In genomic region chr11:107413251-107413655, GRCm38 (mm10) we compare ENCODE assay signal across 7 mouse cellular contexts. TPM values are rescaled to one million over a fixed set of nuclear protein-coding genes. Genes with fewer than 3 reads are reported as not detected.
DNase-seq lines count a peak whose midpoint lies in the region; ATAC-seq and TF ChIP-seq lines count a peak whose summit lies in the region.

No protein-coding gene starts in this region.

- intact Hi-C loops in left cerebral cortex, postnatal 10 days (cut with DNase I) = no loop called here

- H3K9me3 ChIP-seq in ES-E14 (ENCODE audit: control insufficient read depth, insufficient read depth, low read depth, low read length) = no peaks in the 10 kb centered on the region
- no peaks in the 10 kb centered on the region for H3K9me3 ChIP-seq in embryonic facial prominence, embryonic 13.5 days
- H3K9me3 ChIP-seq in hindbrain, embryonic 10.5 days = no peaks in the 10 kb centered on the region
- no peaks in the 10 kb centered on the region for H3K9me3 ChIP-seq in midbrain, embryonic 16.5 days (replicated peaks; ENCODE audit: control insufficient read depth, low read length, poor library complexity, severe bottlenecking)

- H3K36me3 ChIP-seq in ES-E14 (ENCODE audit: control insufficient read depth, insufficient read depth, low read length, poor library complexity, severe bottlenecking) = no peaks in the 10 kb centered on the region
- no peaks in the 10 kb centered on the region for H3K36me3 ChIP-seq in embryonic facial prominence, embryonic 13.5 days
- H3K36me3 ChIP-seq in hindbrain, embryonic 10.5 days = no peaks in the 10 kb centered on the region
- no peaks in the 10 kb centered on the region for H3K36me3 ChIP-seq in midbrain, embryonic 16.5 days (ENCODE audit: control insufficient read depth, insufficient read depth, low read length)

- H3K27ac ChIP-seq in ES-E14 (ENCODE audit: insufficient read depth, low read depth, low read length, poor library complexity, severe bottlenecking) = peak overlapping the region; percentile 91; the same call in 1 of the 2 replicates
- H3K27ac ChIP-seq in embryonic facial prominence, embryonic 13.5 days = peak overlapping the region; percentile 35
- H3K27ac ChIP-seq in hindbrain, embryonic 10.5 days = peak overlapping the region; percentile 79
- peak overlapping the region; percentile 65 for H3K27ac ChIP-seq in midbrain, embryonic 16.5 days (ENCODE audit: low read length)

- WGBS in embryonic facial prominence, embryonic 13.5 days = under 1% methylated on average over 14 of the region's 14 CpGs
- WGBS in hindbrain, embryonic 10.5 days = 1% methylated on average over 14 of the region's 14 CpGs
- WGBS in midbrain, embryonic 16.5 days = under 1% methylated on average over 14 of the region's 14 CpGs

- H3K9ac ChIP-seq in ES-E14 (ENCODE audit: insufficient read depth, low read depth, low read length, poor library complexity, severe bottlenecking) = peak overlapping the region; percentile 71; the same call in 1 of the 2 replicates
- H3K9ac ChIP-seq in embryonic facial prominence, embryonic 13.5 days = 0 out of 2 replicates have a peak overlapping the region, but pooled peaks have one; percentile 17
- peak overlapping the region; percentile 59; the same call in 1 of the 2 replicates for H3K9ac ChIP-seq in midbrain, embryonic 16.5 days (ENCODE audit: low read depth, low read length)

- H3K27me3 ChIP-seq in embryonic facial prominence, embryonic 13.5 days = no peaks in the 10 kb centered on the region
- H3K27me3 ChIP-seq in hindbrain, embryonic 10.5 days (ENCODE audit: insufficient read depth, poor library complexity, severe bottlenecking) = no peaks in the 10 kb centered on the region
- no peaks in the 10 kb centered on the region for H3K27me3 ChIP-seq in midbrain, embryonic 16.5 days (ENCODE audit: control insufficient read depth, insufficient read depth, low read depth, low read length)

- in situ Hi-C loops in ES-E14 (cut with MboI; ENCODE audit: low sequenced_read_pairs in 2 of 2, unreplicated experiment in 2 of 2) = no loop called here

- peak; percentile 67; the same call in 1 of the 2 replicates for ATAC-seq in embryonic facial prominence, embryonic 13.5 days (ENCODE audit: insufficient number of reproducible peaks, insufficient read depth, low FRiP score, low TSS enrichment, low read depth)
- ATAC-seq in midbrain, embryonic 16.5 days = peak; percentile 78; the same call in 1 of the 2 replicates

- peak; percentile 77 for DNase-seq in ES-E14 (ENCODE audit: low read depth, low spot score)
- DNase-seq in Muller cell, postnatal 12 days (ENCODE audit: inconsistent ontology term) = peak; percentile 81
- DNase-seq in hindbrain, embryonic 10.5 days (ENCODE audit: low spot score) = peak; percentile 71
- DNase-seq in left cerebral cortex, postnatal 10 days (ENCODE audit: extremely low spot score in 1 of 2, low spot score in 2 of 2) = peak; percentile 52 to 81
- DNase-seq in thymus, postnatal 36 days = peak; percentile 73 to 79

- H3K4me3 ChIP-seq in ES-E14 (ENCODE audit: insufficient read depth in 1 of 2, low read depth in 1 of 2, low read length in 2 of 2, poor library complexity in 1 of 2, severe bottlenecking in 1 of 2) = peak overlapping the region; percentile 48 to 61
- H3K4me3 ChIP-seq in embryonic facial prominence, embryonic 13.5 days = peak overlapping the region; percentile 13; the same call in 1 of the 2 replicates
- peak overlapping the region; percentile 40 for H3K4me3 ChIP-seq in hindbrain, embryonic 10.5 days
- H3K4me3 ChIP-seq in midbrain, embryonic 16.5 days (ENCODE audit: low read depth, low read length) = peak overlapping the region; percentile 27

- peaks cover 25 to 36% of the 10 kb centered on the region in 2 experiments for H3K4me1 ChIP-seq in ES-E14 (ENCODE audit: control insufficient read depth in 2 of 2, insufficient read depth in 2 of 2, low read length in 2 of 2, poor library complexity in 1 of 2)
- H3K4me1 ChIP-seq in embryonic facial prominence, embryonic 13.5 days = peaks cover 49% of the 10 kb centered on the region
- peaks cover 52% of the 10 kb centered on the region for H3K4me1 ChIP-seq in hindbrain, embryonic 10.5 days (replicated peaks)
- H3K4me1 ChIP-seq in midbrain, embryonic 16.5 days (ENCODE audit: control insufficient read depth, insufficient read depth, low read length) = peaks cover 42% of the 10 kb centered on the region

- peak overlapping the region; percentile 51 for H3K4me2 ChIP-seq in embryonic facial prominence, embryonic 13.5 days
- peak overlapping the region; percentile 59 for H3K4me2 ChIP-seq in midbrain, embryonic 16.5 days (ENCODE audit: low read length)

TF ChIP-seq in ES-E14, 5 proteins besides CTCF, POLR2A, EP300 and RAD21:
- TF ChIP-seq HCFC1 (IDR thresholded peaks at IDR 0.05; ENCODE audit: borderline replicate concordance, insufficient read depth, low read length) (no peak), ZNF384 (IDR thresholded peaks at IDR 0.05; ENCODE audit: low read depth, low read length) (no peak), CHD2 (IDR thresholded peaks at IDR 0.05; ENCODE audit: low read depth, low read length) (no peak), MAFK (IDR thresholded peaks at IDR 0.05; ENCODE audit: insufficient read depth, low read depth, low read length) (no peak), ZC3H11A (IDR thresholded peaks at IDR 0.05; ENCODE audit: borderline replicate concordance, low read depth, low read length) (no peak)

RNA-seq across cellular contexts. Expression of gene Pitpnc1, which starts 57.2 kb away (rescaled TPM):
- 37.3 and 42.9 TPM in 2 replicates for total RNA-seq in ES-E14 (2012; rRNA removed)
- 32.1 and 36.3 TPM in 2 replicates for polyA plus RNA-seq in embryonic facial prominence, embryonic 13.5 days (2015; fragmentation: Nextera tagmentation; extraction: Ambion mirVana)
- 21.9 and 22.8 TPM in 2 replicates for polyA plus RNA-seq in hindbrain, embryonic 10.5 days (2016; fragmentation: Nextera tagmentation; extraction: Ambion mirVana)
- 10 to 100 TPM; 76.1 to 83.2 TPM for total RNA-seq in left cerebral cortex, postnatal 10 days (2021)
- 44.8 and 48.0 TPM in 2 replicates for polyA plus RNA-seq in midbrain, embryonic 16.5 days (2015; fragmentation: Nextera tagmentation; extraction: Ambion mirVana)

Comparison
In these comparisons a context has a peak if more than half of its experiments do, and no peak if none do; other contexts are left out.
1. Peak in every context shown above with its lines: DNase-seq, ATAC-seq, H3K4me3 ChIP-seq and H3K27ac ChIP-seq.
2. H3K27ac ChIP-seq: peak in every context shown above with its lines; median percentile 91 in ES-E14; 79 in hindbrain, embryonic 10.5 days; 65 in midbrain, embryonic 16.5 days; 35 in embryonic facial prominence, embryonic 13.5 days.
3. H3K9ac ChIP-seq: peak in every context shown above with its lines; median percentile 71 in ES-E14; 59 in midbrain, embryonic 16.5 days; 17 in embryonic facial prominence, embryonic 13.5 days.